Mouse (Mus musculus) adipocyte (in vitro differentiated cells): ENCODE data around the gene Sulf2.

Experiments used
- DNase-seq: peaks from one replicate; pipeline ENCODE4 v3.0.0-alpha.2; 2016; ENCODE audit warnings: low spot score

The Sulf2 gene

GRCm38 (mm10) chr2:166148672-166149332, 6.7 kb downstream of the Sulf2 start:
- no peak for DNase-seq

- DNase-seq = no peak
Observed at GRCm38 (mm10) chr2:166147930-166148651, 7.4 kb downstream of the Sulf2 start.

GRCm38 (mm10) chr2:166146446-166146845, 9.0 kb downstream of the Sulf2 start:
- DNase-seq = no peak

GRCm38 (mm10) chr2:166145031-166145430, 10.4 kb downstream of the Sulf2 start:
- no peak for DNase-seq

GRCm38 (mm10) chr2:166143871-166144270, 11.6 kb downstream of the Sulf2 start:
- peak; percentile 25 for DNase-seq

- no peak for DNase-seq
Observed at GRCm38 (mm10) chr2:166142561-166143112, 12.8 kb downstream of the Sulf2 start.

- DNase-seq = no peak
Observed at GRCm38 (mm10) chr2:166141910-166142309, 13.6 kb downstream of the Sulf2 start.

GRCm38 (mm10) chr2:166141039-166141438, 14.4 kb downstream of the Sulf2 start:
- DNase-seq = no peak

GRCm38 (mm10) chr2:166140427-166140826, 15.0 kb downstream of the Sulf2 start:
- peak; percentile 44 for DNase-seq

GRCm38 (mm10) chr2:166138308-166138707, 17.2 kb downstream of the Sulf2 start:
- DNase-seq = no peak

- no peak for DNase-seq
Observed at GRCm38 (mm10) chr2:166137467-166137866, 18.0 kb downstream of the Sulf2 start.

GRCm38 (mm10) chr2:166135711-166136485, 19.6 kb downstream of the Sulf2 start:
- no peak for DNase-seq

- no peak for DNase-seq
Observed at GRCm38 (mm10) chr2:166128756-166129155, 26.7 kb downstream of the Sulf2 start.

- no peak for DNase-seq
Observed at GRCm38 (mm10) chr2:166128032-166128431, 27.4 kb downstream of the Sulf2 start.

GRCm38 (mm10) chr2:166126343-166126742, 29.1 kb downstream of the Sulf2 start:
- DNase-seq = no peak

- no peak for DNase-seq
Observed at GRCm38 (mm10) chr2:166125492-166126252, 29.8 kb downstream of the Sulf2 start.

- no peak for DNase-seq
Observed at GRCm38 (mm10) chr2:166125033-166125432, 30.4 kb downstream of the Sulf2 start.

- DNase-seq = no peak
Observed at GRCm38 (mm10) chr2:166122781-166123180, 32.7 kb downstream of the Sulf2 start.

- DNase-seq = peak; percentile 58
Observed at GRCm38 (mm10) chr2:166121681-166122355, 33.6 kb downstream of the Sulf2 start.

GRCm38 (mm10) chr2:166119992-166120391, 35.5 kb downstream of the Sulf2 start:
- DNase-seq = peak; percentile 41

GRCm38 (mm10) chr2:166116704-166117103, 38.8 kb downstream of the Sulf2 start:
- no peak for DNase-seq
